Mouse (Mus musculus) fibroblast of lung, adult 2 months (primary cell): Measurements from ENCODE around the gene Adarb2.
"Not testable (repeated sequence)": the region's sequence is repeated elsewhere in the genome, so short reads cannot be mapped to it uniquely, and the experiment has no call there.

ENCODE experiments used
- DNase-seq: peaks from one replicate; pipeline ENCODE4 v3.0.0-alpha.2; 2011; ENCODE audit warnings: low read depth

The Adarb2 gene

DNA sequence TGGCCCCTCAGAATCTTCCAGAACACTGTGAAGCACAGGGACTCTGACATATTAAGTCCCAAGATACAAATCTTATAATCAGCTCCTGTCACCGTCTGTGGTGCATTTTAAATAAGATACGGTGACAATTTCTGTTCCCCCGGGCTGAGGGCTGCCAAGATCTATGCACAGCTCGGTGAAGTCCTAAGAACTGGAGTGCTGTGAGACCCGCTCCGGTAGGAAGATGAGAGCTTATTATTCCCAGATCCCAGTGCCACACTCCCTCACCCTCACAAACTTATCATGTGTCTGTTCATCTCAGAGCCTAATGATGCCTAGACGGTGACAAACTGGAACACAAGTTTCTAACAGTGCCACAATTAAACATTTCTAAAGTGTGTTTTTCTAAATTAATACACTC, 384.8 kb downstream of the Adarb2 start:
- DNase-seq: no peak

DNA sequence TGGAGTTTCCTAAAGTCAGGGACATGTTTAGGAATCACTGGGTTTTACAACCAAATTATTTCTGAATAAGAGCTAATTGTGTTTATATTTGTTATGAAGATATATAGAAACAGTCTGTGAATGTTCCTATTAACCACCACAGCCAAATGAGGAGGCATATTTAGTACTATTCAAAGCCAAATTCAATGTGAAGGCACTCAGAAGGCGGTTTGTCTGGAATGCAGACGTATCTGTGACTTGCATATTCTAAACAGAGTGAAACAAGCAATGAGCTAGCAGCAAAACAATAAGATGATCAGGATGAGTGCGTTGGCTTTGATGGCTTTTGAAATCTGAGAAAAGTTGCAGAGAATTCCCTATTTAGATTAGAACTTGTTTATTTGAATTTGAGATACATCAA, 387.8 kb downstream of the Adarb2 start:
- no peak for DNase-seq

DNA sequence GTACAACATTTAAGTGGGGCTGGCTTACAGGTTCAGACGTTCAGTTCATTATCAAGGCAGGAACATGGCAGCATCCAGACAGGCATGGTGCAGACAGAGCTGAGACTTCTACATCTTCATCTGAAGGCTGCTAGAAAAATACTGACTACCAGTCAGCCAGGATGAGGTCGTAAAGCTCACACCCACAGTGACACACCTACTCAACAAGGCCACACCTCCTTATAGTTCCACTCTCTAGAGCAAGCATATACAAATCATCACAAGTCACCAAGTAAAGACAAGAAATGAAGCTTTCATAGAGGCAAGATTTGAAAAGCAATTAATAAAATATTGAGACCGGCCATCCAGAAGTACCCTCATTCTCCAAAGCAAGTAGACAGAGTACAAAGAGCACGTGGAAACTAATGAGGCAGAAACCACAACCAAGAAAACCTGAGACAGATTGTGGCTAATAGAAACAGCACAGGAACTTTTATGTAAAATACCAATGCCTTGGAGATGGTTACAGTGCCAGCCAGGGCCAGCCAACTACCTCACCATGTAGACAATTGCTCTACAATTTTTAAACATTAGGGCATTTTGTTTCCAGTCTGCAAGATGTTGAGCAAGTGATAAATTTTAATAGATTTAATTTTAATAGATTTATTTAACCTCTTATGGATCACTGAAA, 394.4 kb downstream of the Adarb2 start:
- no peak for DNase-seq

DNA sequence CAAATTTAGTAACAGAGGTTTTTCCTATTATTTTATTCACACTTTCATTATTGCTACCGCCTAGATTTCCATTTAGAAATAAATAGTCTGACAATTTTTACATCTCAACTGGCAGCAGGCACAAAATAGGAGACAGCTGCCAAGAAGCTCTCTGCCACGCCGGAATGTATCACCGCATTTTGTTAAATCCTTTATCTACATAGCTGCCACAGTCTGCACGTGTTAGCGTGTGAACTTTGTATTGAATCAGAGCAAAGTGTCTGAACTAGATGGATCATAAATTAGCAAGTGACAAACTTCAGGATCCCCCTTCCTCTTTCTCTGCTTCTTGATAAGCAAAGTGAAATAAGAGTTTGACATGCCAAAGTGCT, 395.0 kb downstream of the Adarb2 start:
- no peak for DNase-seq

DNA sequence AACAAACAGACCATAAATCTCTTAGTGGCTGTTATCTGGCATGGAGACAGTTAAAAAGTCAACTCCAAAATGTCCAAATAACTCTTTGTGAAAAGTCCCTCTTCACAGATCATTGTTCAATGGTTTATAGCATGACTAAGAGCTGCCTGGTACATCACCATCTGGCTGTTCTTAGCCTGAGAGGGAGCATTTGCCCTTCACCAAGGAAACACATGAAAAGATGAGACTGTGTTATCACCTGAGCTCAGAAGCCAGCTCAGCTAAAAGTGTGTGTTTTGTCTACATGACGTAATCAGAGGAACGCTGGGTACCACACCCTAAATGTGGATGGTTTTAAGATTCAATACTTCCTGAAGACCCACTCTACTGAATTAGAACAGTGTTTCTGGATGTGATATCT, 403.0 kb downstream of the Adarb2 start:
- no peak for DNase-seq

DNA sequence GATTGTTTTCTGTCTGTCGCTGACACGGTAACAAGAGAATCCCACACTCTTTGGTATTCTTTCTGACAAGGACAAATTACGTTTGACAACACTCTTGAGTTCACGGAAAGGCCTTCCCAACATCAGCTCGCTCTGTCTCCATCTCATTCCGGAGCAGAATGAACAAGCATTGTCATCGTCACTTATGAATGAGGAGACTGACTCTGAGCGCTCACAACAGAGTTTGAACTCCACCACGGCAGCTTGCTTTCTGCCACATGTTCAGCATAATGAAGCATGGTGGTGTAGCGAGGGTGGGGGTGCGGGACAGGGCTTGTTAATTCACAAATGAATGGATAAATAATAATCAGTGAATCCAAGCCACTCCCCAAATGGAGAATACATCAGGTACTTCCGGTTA, 405.4 kb downstream of the Adarb2 start:
- DNase-seq: no peak

DNA sequence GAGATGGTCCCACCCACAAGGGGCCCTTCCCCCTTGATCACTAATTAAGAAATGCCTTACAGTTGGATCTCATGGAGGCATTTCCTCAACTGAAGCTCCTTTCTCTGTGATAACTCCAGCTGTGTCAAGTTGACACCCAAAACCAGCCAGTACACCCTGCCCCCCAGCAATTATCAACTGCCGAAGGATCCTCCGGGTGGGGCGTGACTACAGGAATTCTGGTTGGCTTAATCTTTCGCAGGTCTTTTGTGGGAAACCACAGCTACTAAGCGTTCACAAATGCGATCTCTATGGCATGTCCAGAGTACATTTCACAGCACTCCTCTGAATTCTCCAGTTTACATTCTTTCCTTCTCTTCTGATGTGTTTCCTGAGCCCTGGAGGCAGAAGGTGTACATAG, 406.3 kb downstream of the Adarb2 start:
- DNase-seq: not testable (repeated sequence)

DNA sequence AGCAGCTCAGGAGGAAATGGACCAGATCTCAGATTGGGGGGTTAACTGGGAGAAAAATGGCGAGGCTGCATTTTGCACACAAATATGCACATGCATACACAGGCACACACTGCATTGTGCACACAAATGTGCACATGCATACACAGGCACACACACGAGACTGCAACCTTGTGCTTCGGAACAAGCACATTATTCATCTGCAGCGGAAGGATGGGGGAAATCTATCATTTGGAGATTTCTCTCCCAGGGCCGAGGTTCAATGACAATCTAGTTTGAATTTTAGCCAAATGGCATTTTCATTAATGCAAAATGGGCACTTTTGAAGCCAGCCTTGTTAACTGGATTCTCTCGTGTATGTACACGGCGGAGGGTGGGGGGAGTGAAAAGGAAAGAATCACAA, 408.3 kb downstream of the Adarb2 start:
- no peak for DNase-seq

DNA sequence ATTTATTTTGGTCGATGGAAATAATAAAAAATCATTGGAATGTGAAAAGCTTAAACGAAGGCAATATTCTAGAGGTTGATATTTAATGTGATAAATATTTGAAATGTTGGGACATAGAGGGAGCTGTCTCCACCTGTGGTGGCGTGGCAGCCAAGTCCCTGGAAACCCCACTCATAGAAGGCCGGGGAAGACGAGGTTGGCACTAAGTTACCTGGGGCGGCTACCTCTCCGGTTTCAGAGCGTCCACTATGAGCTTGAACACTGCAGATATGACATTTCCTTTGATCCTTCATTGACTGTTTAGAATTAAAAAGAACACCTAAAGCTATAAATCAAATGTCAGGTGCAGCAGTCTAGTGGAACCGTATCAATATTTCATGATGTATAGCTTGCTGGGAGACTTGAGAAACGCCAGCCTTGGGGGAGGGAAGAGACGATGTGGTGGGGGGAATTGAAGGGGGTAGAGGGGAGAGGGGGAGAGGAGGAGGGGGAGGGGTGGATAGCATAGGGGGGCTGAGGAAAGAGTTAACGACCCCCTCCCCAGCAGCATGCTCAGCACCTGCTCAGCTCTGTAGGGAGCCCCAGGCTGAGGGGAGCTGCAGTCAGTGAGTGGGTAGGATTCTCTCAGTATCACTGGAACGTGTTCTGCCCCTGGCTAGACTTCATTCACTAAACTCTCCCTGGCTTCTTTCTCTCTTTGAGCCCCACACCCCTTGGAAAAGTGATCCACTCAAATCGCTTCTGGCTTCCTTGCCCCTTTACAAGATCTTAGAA, 410.1 kb downstream of the Adarb2 start:
- no peak for DNase-seq

DNA sequence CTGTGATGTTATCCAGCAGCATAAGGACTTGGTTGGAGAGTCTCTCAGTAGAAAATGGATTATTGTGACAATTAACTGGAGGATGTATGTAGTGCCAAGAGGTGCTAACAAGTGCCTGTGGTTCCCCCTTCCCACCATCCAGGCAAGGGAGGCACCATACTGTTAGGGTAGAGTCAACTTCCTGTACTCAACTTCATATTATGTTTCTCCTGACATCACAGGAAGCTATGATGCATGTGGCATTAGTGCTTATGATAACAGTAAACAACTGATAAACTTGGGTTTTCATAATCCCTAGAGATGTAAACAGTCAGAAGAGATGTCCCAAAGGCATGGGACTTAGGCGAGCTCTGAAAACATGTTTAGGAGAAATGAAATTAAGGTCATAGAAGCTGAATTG, 414.0 kb downstream of the Adarb2 start:
- DNase-seq: no peak

DNA sequence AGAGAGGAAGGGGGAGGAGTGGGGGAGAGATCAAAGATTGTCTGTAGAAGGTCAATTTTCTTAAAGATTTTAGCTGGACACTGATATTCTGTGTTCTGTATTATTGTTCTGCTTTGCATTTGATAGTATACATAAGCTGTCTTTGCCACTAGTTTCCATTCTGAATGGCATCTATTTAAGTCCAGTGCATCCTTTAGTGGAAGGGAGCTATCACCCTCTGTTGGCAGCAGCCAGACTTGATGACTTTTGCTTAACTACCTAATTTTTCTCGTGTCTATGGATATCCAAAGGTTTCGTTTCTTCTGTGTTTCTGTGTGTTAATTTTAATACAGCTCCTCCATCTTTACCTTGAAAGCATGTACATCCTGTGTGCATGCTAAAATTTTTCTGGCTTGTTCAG, 419.6 kb downstream of the Adarb2 start:
- DNase-seq: no peak

DNA sequence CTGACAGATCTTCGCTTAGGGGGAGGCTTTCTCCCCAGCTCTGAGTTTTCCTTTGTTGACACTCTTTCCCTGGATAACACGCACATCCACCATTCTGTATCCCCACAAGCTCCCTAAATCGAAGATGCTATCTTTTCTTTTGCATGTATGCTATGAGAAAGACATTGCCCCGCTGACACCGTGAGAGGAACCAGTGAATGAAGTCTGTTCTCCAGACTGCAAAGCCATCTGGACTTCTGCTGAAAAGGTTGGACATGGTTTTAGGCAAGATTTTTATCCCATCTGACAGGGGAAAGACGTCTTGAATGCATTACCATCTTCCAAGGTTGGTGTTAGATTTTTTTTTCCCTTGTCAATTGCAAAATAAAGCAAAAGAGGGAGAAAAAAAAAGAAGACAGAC, 426.9 kb downstream of the Adarb2 start:
- no peak for DNase-seq

DNA sequence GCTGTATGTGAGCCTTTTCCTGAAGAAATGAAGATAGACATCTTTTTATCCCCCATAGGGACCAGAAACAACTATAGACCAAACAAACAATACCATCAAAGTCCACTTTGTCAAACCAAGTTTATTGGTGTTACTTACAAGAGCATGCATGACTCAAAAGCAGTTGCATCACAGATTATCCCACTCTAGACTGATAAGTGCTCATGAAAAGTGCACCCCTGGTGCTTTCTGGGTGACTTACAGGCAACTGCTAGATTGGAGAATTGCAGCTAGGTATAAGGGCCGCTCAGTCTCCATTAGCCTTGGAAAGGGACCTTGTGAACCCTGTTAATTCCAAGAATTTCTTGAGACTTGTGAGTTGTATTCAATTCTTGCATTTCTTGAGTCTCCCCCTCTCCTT, 429.0 kb downstream of the Adarb2 start:
- no peak for DNase-seq

DNA sequence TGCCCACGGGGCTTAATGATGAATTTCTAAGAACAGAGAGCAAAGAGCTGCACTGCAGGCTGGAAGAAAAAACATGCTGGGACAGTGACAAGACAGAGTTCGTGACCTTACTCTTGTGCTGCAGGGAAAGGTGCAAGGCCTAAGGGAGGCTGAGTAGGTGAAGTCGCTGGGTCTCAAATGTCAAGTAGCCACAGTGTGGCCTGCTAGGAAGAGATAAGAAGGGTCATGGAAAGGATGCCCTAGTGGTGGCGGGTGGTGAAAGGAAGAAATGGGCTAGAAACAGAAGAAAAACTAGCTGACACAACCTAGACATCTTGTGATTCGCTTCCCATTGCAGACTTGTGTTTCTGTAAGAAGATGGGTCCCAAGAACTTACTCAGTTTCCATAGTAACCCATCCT, 429.4 kb downstream of the Adarb2 start:
- no peak for DNase-seq

DNA sequence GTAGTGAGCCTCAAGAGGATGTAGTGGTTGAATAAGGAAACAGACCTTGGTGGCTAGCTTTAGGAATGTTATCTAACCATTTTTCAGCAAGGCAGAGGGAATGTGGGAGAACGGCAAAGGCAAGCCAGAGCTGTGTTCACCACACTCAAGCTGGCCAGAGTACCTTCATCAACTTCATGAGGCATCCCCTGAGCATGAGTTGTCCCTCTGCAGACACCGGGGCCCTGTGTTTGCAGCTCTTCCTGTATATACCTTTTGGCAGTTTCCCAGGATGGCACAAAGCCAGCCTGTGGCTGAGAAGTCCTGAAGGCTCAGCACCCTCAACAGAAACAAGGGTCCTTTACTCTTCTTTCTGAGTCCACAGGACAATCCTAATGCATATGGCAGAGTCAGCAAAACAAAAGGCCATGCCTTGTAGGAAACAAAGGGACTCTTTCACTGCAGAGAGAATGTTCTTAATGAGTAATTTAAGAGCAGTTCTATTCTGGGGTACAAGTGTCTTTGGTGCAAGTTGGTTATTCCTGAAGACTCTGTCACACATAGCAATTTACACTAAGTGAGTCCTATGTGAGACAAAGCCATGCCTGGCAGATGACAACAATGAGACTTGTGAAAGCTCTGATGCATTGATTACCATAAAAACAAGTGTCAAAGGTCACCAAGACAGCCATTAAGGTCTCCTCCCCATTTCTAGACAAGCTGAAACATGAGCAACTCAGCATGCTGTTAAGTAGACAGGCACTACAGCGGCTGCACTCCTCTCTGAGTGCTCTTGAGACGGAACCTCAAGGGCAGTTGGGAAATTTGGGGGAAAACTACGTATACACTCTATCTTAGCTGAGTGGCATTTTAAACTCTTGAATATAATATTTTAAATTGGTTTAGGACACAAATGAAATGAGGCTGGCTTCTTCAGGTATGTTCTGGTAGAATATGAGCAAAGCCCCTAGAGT, 431.0 kb downstream of the Adarb2 start:
- no peak for DNase-seq

DNA sequence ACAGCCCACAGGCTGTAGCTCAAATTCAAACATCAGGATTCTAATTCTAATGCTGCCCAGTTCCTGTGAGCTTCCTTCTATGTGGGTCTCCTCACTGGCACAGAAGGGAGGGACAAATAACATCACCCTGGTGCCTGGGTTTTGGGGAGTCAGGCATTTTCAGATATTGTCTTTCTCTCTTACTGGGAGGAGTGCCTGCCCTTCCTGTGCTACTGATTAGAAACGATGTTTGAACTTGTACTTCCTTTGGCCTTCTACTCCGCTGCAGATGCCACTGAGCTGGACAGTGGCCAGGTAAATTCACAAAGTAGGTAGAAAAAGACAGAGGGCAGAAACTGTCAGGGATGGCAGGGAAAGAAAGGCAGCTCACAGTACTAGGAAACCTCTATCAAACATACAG, 439.4 kb downstream of the Adarb2 start:
- DNase-seq: no peak

DNA sequence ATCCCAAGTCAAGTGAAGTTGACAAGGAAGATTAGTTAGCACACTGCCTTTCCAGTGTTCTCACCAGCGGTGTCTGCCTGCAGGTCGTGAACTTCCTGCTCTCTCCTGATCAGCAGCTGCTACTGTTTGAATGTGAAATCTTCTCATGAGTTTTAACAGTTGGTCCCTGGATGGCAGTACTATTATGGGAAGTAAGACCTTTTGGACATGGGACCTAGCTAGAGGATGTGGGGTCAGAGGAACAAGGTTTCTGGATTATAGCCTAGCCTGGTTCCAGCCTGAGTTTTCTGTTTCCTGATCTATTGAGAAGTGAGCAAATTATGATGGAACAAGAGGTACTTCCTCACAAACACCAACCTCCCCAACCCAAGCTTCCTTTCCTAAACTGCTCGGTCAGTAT, 441.3 kb downstream of the Adarb2 start:
- DNase-seq: no peak

DNA sequence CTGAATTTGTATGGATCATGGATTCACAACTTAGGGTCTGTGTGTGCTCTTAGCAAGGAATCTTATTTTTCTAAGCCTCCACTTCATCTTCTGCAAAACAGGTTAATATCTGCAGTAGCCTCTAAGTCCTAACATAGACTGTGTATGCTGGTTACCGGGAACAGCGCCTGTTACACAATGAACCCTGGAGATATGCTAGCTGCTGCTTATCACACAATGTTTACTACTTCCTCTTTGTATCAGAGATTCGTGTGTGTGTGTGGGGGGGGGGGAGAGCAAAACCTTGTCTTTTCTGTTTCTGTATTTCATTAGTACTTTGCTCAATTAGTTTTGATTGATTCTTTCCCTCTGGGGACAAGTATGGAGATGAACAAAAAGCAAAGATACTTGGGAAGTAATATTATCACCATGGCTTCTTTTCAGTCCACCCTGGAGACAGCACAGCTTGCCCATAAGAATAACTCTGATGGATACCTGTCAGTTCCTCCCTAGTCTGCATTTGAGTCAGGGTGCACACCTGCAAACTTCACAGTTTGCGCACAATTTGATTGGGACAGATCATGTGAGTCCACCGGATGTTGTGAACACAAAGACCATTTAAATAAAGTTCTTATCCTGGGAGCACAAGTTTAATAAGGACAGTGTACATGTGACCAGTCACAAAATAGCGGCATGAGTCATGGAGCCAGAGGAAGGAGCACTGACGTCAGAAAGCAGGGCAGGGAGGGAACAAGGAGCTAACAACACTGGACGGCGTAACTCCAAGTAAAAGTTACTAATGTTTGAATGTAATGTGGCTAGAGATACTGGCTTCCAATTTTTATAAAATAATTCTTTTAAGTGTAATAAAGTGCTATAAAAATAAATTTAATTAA, 442.4 kb downstream of the Adarb2 start:
- DNase-seq: peak; percentile 6

DNA sequence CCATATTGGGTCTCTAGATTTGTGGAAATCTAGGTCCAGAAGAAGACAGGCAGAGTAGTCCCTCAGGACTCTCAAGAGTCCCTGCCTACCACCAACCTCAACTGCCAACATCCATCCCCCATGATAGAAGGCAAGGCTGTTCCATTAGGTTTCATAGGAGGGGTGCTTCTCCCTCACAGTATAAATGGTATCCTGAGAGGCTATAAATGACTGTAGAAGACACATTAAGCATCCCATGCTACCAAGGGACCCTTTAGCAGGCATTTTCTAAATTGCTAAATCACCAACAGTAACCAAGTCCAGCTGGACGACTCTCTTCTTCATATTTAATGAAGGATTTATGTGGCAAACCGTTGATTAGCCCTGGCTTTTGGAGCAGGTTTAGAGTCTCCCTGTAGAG, 446.6 kb downstream of the Adarb2 start:
- DNase-seq: no peak

DNA sequence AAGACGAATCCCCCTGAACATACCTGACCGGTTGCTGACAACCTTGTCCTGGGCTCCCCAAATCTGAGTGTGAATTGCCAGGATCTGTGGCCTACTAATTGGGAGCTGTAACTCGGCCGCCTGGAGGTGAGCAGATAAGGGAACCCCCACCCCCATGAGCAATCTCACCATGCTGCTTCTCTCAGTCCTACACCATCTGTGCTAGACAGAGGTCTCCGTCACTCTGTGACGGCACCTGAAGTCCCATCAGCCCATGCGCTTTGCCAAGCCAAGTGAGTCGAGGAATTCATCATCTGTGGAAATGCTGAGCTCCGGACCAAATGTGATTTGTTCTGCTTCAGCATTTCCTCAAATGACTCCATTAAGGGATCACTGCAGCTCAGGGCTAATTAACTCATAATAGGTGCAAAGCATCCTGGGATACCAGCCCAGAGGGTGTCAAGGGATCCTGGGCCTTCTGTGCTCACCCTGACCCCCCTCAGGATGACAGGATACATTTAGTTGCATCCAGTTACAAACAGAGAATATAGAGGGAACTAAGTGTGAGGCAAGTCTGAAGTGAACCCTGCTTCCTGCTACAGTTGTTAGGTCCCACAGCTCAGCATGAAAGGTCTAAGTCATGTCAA, 462.1 kb downstream of the Adarb2 start:
- no peak for DNase-seq

DNA sequence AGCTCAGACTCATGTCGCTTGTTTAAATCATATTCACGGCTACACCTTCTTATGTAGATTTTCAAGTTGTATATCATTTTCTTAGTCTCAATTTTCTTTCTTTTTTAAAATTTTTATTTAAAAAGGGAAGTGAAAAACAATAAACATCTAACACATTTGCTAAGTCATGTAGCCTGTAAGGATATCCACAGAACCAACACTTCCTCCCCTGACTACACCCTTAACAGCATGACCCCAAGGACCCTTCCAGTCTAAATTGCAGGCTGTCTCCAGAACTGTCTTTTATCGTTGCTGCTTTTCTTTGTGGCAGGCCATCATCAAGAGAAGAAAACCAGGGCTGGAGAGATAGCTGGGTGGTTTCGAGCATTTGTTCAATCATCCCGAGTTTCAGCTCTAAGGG, 474.5 kb downstream of the Adarb2 start:
- DNase-seq: no peak
